Mouse (Mus musculus) megakaryocyte, embryonic 14.5 days (primary cell): ENCODE data around the gene Intu.

Source experiments
- FLI1 ChIP-seq: IDR thresholded peaks from 2 replicates; pipeline ENCODE4 v1.6.1; 2012; ENCODE audit warnings: low read length, inconsistent platforms, mixed read lengths
- GATA1 ChIP-seq: IDR thresholded peaks from 3 replicates; pipeline ENCODE4 v1.6.1; 2012; ENCODE audit warnings: mixed read lengths, low read length, inconsistent platforms, borderline replicate concordance

GRCm38 (mm10) chr3:40540567-40541554 lies 9.8 kb downstream of the Intu start:
- no peak for TF ChIP-seq GATA1
- no peak for TF ChIP-seq FLI1
